Mouse (Mus musculus): ENCODE measurements around the gene Stard13. TPM values are rescaled to one million over a fixed set of nuclear protein-coding genes. Genes with fewer than 3 reads are reported as not detected.

Stard13 gene
- polyA plus RNA-seq, 1 experiment from 2014 or later, result 1.0 TPM

GRCm38 (mm10) chr5:151112743-151113142 is 120.9 kb downstream of the Stard13 start:
- H3K9ac ChIP-seq, result no peak overlapping the region

GRCm38 (mm10) chr5:151111080-151111871 is 122.4 kb downstream of the Stard13 start:
- ATAC-seq (ENCODE audit: insufficient read depth), result no peak
- Histone ChIP-seq H3K9me3 (replicated peaks) (no peaks in the 10 kb centered on the region), H3K4me2 (no peak overlapping the region), H3K27ac (replicated peaks) (no peak overlapping the region), H3K4me1 (replicated peaks) (no peaks in the 10 kb centered on the region), H3K9ac (no peak overlapping the region), H3K4me3 (replicated peaks) (no peak overlapping the region), H3K36me3 (replicated peaks) (no peaks in the 10 kb centered on the region), H3K27me3 (no peaks in the 10 kb centered on the region)
- WGBS (ENCODE audit: insufficient replicate concordance), result 62% methylated on average over 7 of the region's 7 CpGs

More at GRCm38 (mm10) chr5:151112743-151113142, 120.9 kb downstream of the Stard13 start:
- H3K4me2 ChIP-seq, result no peak overlapping the region
- H3K9me3 ChIP-seq (replicated peaks), result no peaks in the 10 kb centered on the region
- no peak overlapping the region for H3K27ac ChIP-seq (replicated peaks)
- no peak overlapping the region for H3K4me3 ChIP-seq (replicated peaks)
- no peaks in the 10 kb centered on the region for H3K27me3 ChIP-seq
- 69% methylated on average over 9 of the region's 9 CpGs for WGBS (ENCODE audit: insufficient replicate concordance)
- no peak for ATAC-seq (ENCODE audit: insufficient read depth)
- H3K36me3 ChIP-seq (replicated peaks), result no peaks in the 10 kb centered on the region
- H3K4me1 ChIP-seq (replicated peaks), result no peaks in the 10 kb centered on the region

- H3K36me3 ChIP-seq (replicated peaks), result no peaks in the 10 kb centered on the region
- no peaks in the 10 kb centered on the region for H3K9me3 ChIP-seq (replicated peaks)
- no peaks in the 10 kb centered on the region for H3K4me1 ChIP-seq (replicated peaks)
- no peak overlapping the region for H3K9ac ChIP-seq
- ATAC-seq (ENCODE audit: insufficient read depth), result no peak
- 51% methylated on average over 6 of the region's 6 CpGs for WGBS (ENCODE audit: insufficient replicate concordance)
- no peak overlapping the region for H3K27ac ChIP-seq (replicated peaks)
- H3K27me3 ChIP-seq, result no peaks in the 10 kb centered on the region
- no peak overlapping the region for H3K4me3 ChIP-seq (replicated peaks)
- H3K4me2 ChIP-seq, result no peak overlapping the region
Observed at GRCm38 (mm10) chr5:151110461-151110908, 123.2 kb downstream of the Stard13 start.

GRCm38 (mm10) chr5:151109822-151110221 is 123.8 kb downstream of the Stard13 start:
- WGBS (ENCODE audit: insufficient replicate concordance), result 37% methylated on average over 2 of the region's 2 CpGs
- no peak overlapping the region for H3K9ac ChIP-seq
- no peak overlapping the region for H3K4me2 ChIP-seq
- H3K9me3 ChIP-seq (replicated peaks), result no peaks in the 10 kb centered on the region
- no peaks in the 10 kb centered on the region for H3K36me3 ChIP-seq (replicated peaks)
- no peak overlapping the region for H3K4me3 ChIP-seq (replicated peaks)
- no peak overlapping the region for H3K27ac ChIP-seq (replicated peaks)
- H3K4me1 ChIP-seq (replicated peaks), result 0 out of 2 replicates have a peak, but pooled peaks cover 1% of the 10 kb centered on the region
- no peaks in the 10 kb centered on the region for H3K27me3 ChIP-seq
- ATAC-seq (ENCODE audit: insufficient read depth), result no peak

GRCm38 (mm10) chr5:151108955-151109354 is 124.7 kb downstream of the Stard13 start:
- Histone ChIP-seq H3K4me1 (replicated peaks) (0 out of 2 replicates have a peak, but pooled peaks cover 5% of the 10 kb centered on the region), H3K4me2 (no peak overlapping the region), H3K36me3 (replicated peaks) (no peaks in the 10 kb centered on the region), H3K27me3 (no peaks in the 10 kb centered on the region), H3K4me3 (replicated peaks) (no peak overlapping the region), H3K27ac (replicated peaks) (no peak overlapping the region), H3K9ac (no peak overlapping the region), H3K9me3 (replicated peaks) (no peaks in the 10 kb centered on the region)
- WGBS (ENCODE audit: insufficient replicate concordance), result 54% methylated on average over 7 of the region's 7 CpGs
- ATAC-seq (ENCODE audit: insufficient read depth), result no peak

GRCm38 (mm10) chr5:151108291-151108897 is 125.2 kb downstream of the Stard13 start:
- Histone ChIP-seq H3K27me3 (no peaks in the 10 kb centered on the region), H3K9ac (no peak overlapping the region), H3K36me3 (replicated peaks) (no peaks in the 10 kb centered on the region), H3K4me2 (no peak overlapping the region), H3K9me3 (replicated peaks) (no peaks in the 10 kb centered on the region), H3K4me1 (replicated peaks) (0 out of 2 replicates have a peak, but pooled peaks cover 5% of the 10 kb centered on the region), H3K4me3 (replicated peaks) (no peak overlapping the region), H3K27ac (replicated peaks) (no peak overlapping the region)
- no peak for ATAC-seq (ENCODE audit: insufficient read depth)
- WGBS (ENCODE audit: insufficient replicate concordance), result 21% methylated on average over 19 of the region's 19 CpGs

GRCm38 (mm10) chr5:151106841-151107240 is 126.8 kb downstream of the Stard13 start:
- Histone ChIP-seq H3K9ac (no peak overlapping the region), H3K9me3 (replicated peaks) (no peaks in the 10 kb centered on the region), H3K4me2 (no peak overlapping the region), H3K27ac (replicated peaks) (no peak overlapping the region), H3K4me3 (replicated peaks) (no peak overlapping the region), H3K27me3 (no peaks in the 10 kb centered on the region), H3K4me1 (replicated peaks) (0 out of 2 replicates have a peak, but pooled peaks cover 5% of the 10 kb centered on the region), H3K36me3 (replicated peaks) (no peaks in the 10 kb centered on the region)
- 50% methylated on average over 3 of the region's 3 CpGs for WGBS (ENCODE audit: insufficient replicate concordance)
- ATAC-seq (ENCODE audit: insufficient read depth), result no peak

GRCm38 (mm10) chr5:151105054-151105971 is 128.3 kb downstream of the Stard13 start:
- no peaks in the 10 kb centered on the region for H3K27me3 ChIP-seq
- ATAC-seq (ENCODE audit: insufficient read depth), result no peak

GRCm38 (mm10) chr5:151104354-151105053 is 129.1 kb downstream of the Stard13 start:
- Histone ChIP-seq H3K4me3 (replicated peaks) (no peak overlapping the region), H3K36me3 (replicated peaks) (no peaks in the 10 kb centered on the region), H3K4me2 (no peak overlapping the region), H3K27ac (replicated peaks) (no peak overlapping the region), H3K4me1 (replicated peaks) (0 out of 2 replicates have a peak, but pooled peaks cover 5% of the 10 kb centered on the region), H3K9me3 (replicated peaks) (no peaks in the 10 kb centered on the region), H3K27me3 (no peaks in the 10 kb centered on the region), H3K9ac (no peak overlapping the region)
- ATAC-seq (ENCODE audit: insufficient read depth), result no peak
- 48% methylated on average over 9 of the region's 9 CpGs for WGBS (ENCODE audit: insufficient replicate concordance)

More at GRCm38 (mm10) chr5:151105054-151105971, 128.3 kb downstream of the Stard13 start:
- H3K4me2 ChIP-seq, result no peak overlapping the region
- no peak overlapping the region for H3K27ac ChIP-seq (replicated peaks)
- H3K4me1 ChIP-seq (replicated peaks), result 0 out of 2 replicates have a peak, but pooled peaks cover 5% of the 10 kb centered on the region
- 61% methylated on average over 10 of the region's 10 CpGs for WGBS (ENCODE audit: insufficient replicate concordance)
- H3K9ac ChIP-seq, result no peak overlapping the region
- H3K4me3 ChIP-seq (replicated peaks), result no peak overlapping the region
- no peaks in the 10 kb centered on the region for H3K9me3 ChIP-seq (replicated peaks)
- no peaks in the 10 kb centered on the region for H3K36me3 ChIP-seq (replicated peaks)

- no peak overlapping the region for H3K9ac ChIP-seq
- H3K36me3 ChIP-seq (replicated peaks), result no peaks in the 10 kb centered on the region
- no peak overlapping the region for H3K27ac ChIP-seq (replicated peaks)
- H3K4me2 ChIP-seq, result no peak overlapping the region
- H3K27me3 ChIP-seq, result no peaks in the 10 kb centered on the region
- H3K4me1 ChIP-seq (replicated peaks), result 0 out of 2 replicates have a peak, but pooled peaks cover 5% of the 10 kb centered on the region
- no peaks in the 10 kb centered on the region for H3K9me3 ChIP-seq (replicated peaks)
- H3K4me3 ChIP-seq (replicated peaks), result no peak overlapping the region
- ATAC-seq (ENCODE audit: insufficient read depth), result no peak
- 49% methylated on average over 4 of the region's 4 CpGs for WGBS (ENCODE audit: insufficient replicate concordance)
Observed at GRCm38 (mm10) chr5:151103284-151103683, 130.4 kb downstream of the Stard13 start.

Measured in liver, embryonic 15.5 days (tissue).